Mouse (Mus musculus) liver, postnatal 0 days (tissue): ENCODE results near the gene Clasp1. TPM values are rescaled to one million over a fixed set of nuclear protein-coding genes. Genes with fewer than 3 reads are reported as not detected.

Source experiments
- ATAC-seq: fragments of 200-750 bp; cut with Nextera tagmentation; 2 replicates; pipeline ENCODE4 v1.8.0; 2017; ENCODE audit warnings: mild to moderate bottlenecking, moderate library complexity
- DNase-seq: peaks from one replicate; pipeline ENCODE4 v3.0.0-alpha.2; 2016
- H3K27ac ChIP-seq: fragments of 300-500 bp; sonication (generic); 2 replicates; pipeline ENCODE4 v1.5.1; 2014; ENCODE audit warnings: antibody characterized with exemption, moderate library complexity, mild to moderate bottlenecking, low read depth
- H3K27me3 ChIP-seq: fragments of 300-500 bp; sonication (generic); 2 replicates; pipeline ENCODE4 v1.6.1; 2014; ENCODE audit warnings: low read length, control low read depth, mixed read lengths; ENCODE audit not compliant: insufficient read depth
- H3K36me3 ChIP-seq: fragments of 300-500 bp; sonication (generic); replicated peaks from 2 replicates; pipeline ENCODE4 v1.6.1; 2014; ENCODE audit warnings: mild to moderate bottlenecking, control low read depth, low read length, moderate library complexity, mixed read lengths; ENCODE audit not compliant: insufficient read depth
- H3K4me1 ChIP-seq: fragments of 300-500 bp; sonication (generic); 2 replicates; pipeline ENCODE4 v1.6.1; 2014; ENCODE audit warnings: antibody characterized with exemption, mild to moderate bottlenecking, control low read depth; ENCODE audit not compliant: insufficient read depth
- H3K4me2 ChIP-seq: fragments of 300-500 bp; sonication (generic); 2 replicates; pipeline ENCODE4 v1.6.1; 2014; ENCODE audit warnings: low read depth, mild to moderate bottlenecking, low read length, moderate library complexity, mixed read lengths
- H3K4me3 ChIP-seq: fragments of 300-500 bp; sonication (generic); 2 replicates; pipeline ENCODE4 v1.5.1; 2014; ENCODE audit warnings: low read depth, low read length
- H3K9ac ChIP-seq: fragments of 300-500 bp; sonication (generic); replicated peaks from 2 replicates; pipeline ENCODE4 v1.6.1; 2014; ENCODE audit warnings: mild to moderate bottlenecking, moderate library complexity
- H3K9me3 ChIP-seq: fragments of 300-500 bp; sonication (generic); 2 replicates; pipeline ENCODE4 v1.6.1; 2016; ENCODE audit warnings: mild to moderate bottlenecking, control low read depth, low read length, mixed read lengths
- CTCF ChIP-seq: sonication (generic); IDR thresholded peaks from 2 replicates; pipeline ENCODE4 v1.5.1; 2016; ENCODE audit warnings: antibody characterized with exemption, low read depth
- EP300 ChIP-seq: IDR thresholded peaks from 2 replicates; pipeline ENCODE4 v1.6.1; 2016; ENCODE audit warnings: antibody characterized with exemption, low read depth, mild to moderate bottlenecking
- WGBS: fragments of 180-500 bp; shearing (Covaris S2); extraction: QIAGEN DNeasy Blood & Tissue Kit; methylation state at CpG from one replicate; pipeline ENCODE4 v1.1.7; 2014; ENCODE audit not compliant: insufficient replicate concordance; 5-methylcytosine and 5-hydroxymethylcytosine counted together
- polyA plus RNA-seq: library from polyadenylated mRNA; unstranded; fragments of >200 nt; fragmentation: Nextera tagmentation; extraction: Ambion mirVana; gene quantifications from 2 replicates; pipeline ENCODE4 v1.2.1, GENCODE M21; 2015

The Clasp1 gene
- polyA plus RNA-seq, 1 experiment from 2014 or later, result 6.4 TPM

GRCm38 (mm10) chr1:118425982-118426381 is 37.1 kb downstream of the Clasp1 start:
- Histone ChIP-seq H3K9me3 (no peaks in the 10 kb centered on the region), H3K9ac (no peak overlapping the region), H3K27me3 (no peaks in the 10 kb centered on the region), H3K36me3 (peaks cover 22% of the 10 kb centered on the region), H3K4me1 (0 out of 2 replicates have a peak, but pooled peaks cover 11% of the 10 kb centered on the region), H3K4me2 (no peak overlapping the region), H3K27ac (no peak overlapping the region), H3K4me3 (no peak overlapping the region)
- DNase-seq, result no peak
- ATAC-seq, result no peak
- WGBS, result 91% methylated on average over 2 of the region's 2 CpGs
- no peak for TF ChIP-seq EP300
- TF ChIP-seq CTCF, result no peak

GRCm38 (mm10) chr1:118428354-118429084 is 39.7 kb downstream of the Clasp1 start:
- H3K9ac ChIP-seq, result no peak overlapping the region
- DNase-seq (no peak), ATAC-seq (peak; percentile 49; the same call in 1 of the 2 replicates)
- H3K4me3 ChIP-seq, result no peak overlapping the region
- 0 out of 2 replicates have a peak, but pooled peaks cover 11% of the 10 kb centered on the region for H3K4me1 ChIP-seq
- no peak for TF ChIP-seq CTCF
- TF ChIP-seq EP300, result no peak
- peaks cover 17% of the 10 kb centered on the region for H3K36me3 ChIP-seq
- WGBS, result 48% methylated on average over 6 of the region's 6 CpGs
- H3K9me3 ChIP-seq, result no peaks in the 10 kb centered on the region
- H3K27ac ChIP-seq, result no peak overlapping the region; the same call in 1 of the 2 replicates
- H3K4me2 ChIP-seq, result no peak overlapping the region
- H3K27me3 ChIP-seq, result no peaks in the 10 kb centered on the region

DNA sequence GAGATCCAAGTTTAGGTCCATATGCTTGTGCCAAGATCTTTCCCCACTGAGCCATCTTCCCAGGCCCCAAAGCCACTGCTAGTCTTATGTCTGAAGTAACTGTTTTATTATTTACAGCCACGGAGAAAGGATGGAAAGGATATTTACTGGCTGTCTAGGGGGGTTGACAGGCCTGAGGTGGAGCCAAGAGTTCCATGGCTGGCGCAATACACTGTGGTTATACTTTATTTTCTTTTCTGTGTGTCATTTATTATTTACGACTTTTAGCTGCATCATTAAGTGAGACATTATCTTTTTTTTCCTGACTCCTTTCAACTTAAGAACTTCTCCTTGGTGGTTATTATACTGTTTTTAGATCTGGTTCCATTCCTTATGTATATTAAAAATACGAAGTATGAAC is 42.7 kb downstream of the Clasp1 start:
- no peaks in the 10 kb centered on the region for H3K36me3 ChIP-seq
- TF ChIP-seq EP300 (no peak), CTCF (no peak)
- DNase-seq, result no peak
- H3K4me2 ChIP-seq, result no peak overlapping the region
- WGBS, result 88% methylated on average over 4 of the region's 4 CpGs
- H3K4me1 ChIP-seq, result 0 out of 2 replicates have a peak, but pooled peaks cover 11% of the 10 kb centered on the region
- ATAC-seq, result no peak
- H3K9ac ChIP-seq, result no peak overlapping the region
- no peaks in the 10 kb centered on the region for H3K9me3 ChIP-seq
- no peaks in the 10 kb centered on the region for H3K27me3 ChIP-seq
- H3K27ac ChIP-seq, result no peak overlapping the region
- H3K4me3 ChIP-seq, result no peak overlapping the region

- Histone ChIP-seq H3K4me3 (no peak overlapping the region), H3K27ac (no peak overlapping the region), H3K9ac (no peak overlapping the region), H3K4me2 (no peak overlapping the region), H3K27me3 (no peaks in the 10 kb centered on the region), H3K9me3 (no peaks in the 10 kb centered on the region), H3K4me1 (no peaks in the 10 kb centered on the region), H3K36me3 (no peaks in the 10 kb centered on the region)
- ATAC-seq (no peak), DNase-seq (no peak)
- TF ChIP-seq CTCF (no peak), EP300 (no peak)
- 73% methylated on average over 10 of the region's 10 CpGs for WGBS
These were observed 46.2 kb downstream of the Clasp1 start for GRCm38 (mm10) chr1:118435001-118435473.

GRCm38 (mm10) chr1:118437856-118438255 is 49.0 kb downstream of the Clasp1 start:
- no peak overlapping the region for H3K4me3 ChIP-seq
- H3K4me2 ChIP-seq, result no peak overlapping the region
- WGBS, result 97% methylated on average over 4 of the region's 4 CpGs
- DNase-seq (no peak), ATAC-seq (no peak)
- TF ChIP-seq CTCF, result no peak
- no peak for TF ChIP-seq EP300
- H3K9ac ChIP-seq, result no peak overlapping the region
- no peaks in the 10 kb centered on the region for H3K9me3 ChIP-seq
- H3K4me1 ChIP-seq, result 0 out of 2 replicates have a peak, but pooled peaks cover 2% of the 10 kb centered on the region
- H3K27ac ChIP-seq, result no peak overlapping the region
- H3K27me3 ChIP-seq, result no peaks in the 10 kb centered on the region
- H3K36me3 ChIP-seq, result no peaks in the 10 kb centered on the region

- TF ChIP-seq EP300 (no peak), CTCF (no peak)
- H3K4me2 ChIP-seq, result no peak overlapping the region
- H3K27ac ChIP-seq, result no peak overlapping the region
- H3K9me3 ChIP-seq, result no peaks in the 10 kb centered on the region
- H3K4me1 ChIP-seq, result 0 out of 2 replicates have a peak, but pooled peaks cover 2% of the 10 kb centered on the region
- no peak overlapping the region for H3K9ac ChIP-seq
- DNase-seq, result no peak
- no peaks in the 10 kb centered on the region for H3K27me3 ChIP-seq
- H3K4me3 ChIP-seq, result no peak overlapping the region
- no peaks in the 10 kb centered on the region for H3K36me3 ChIP-seq
- no peak for ATAC-seq
These were observed 49.5 kb downstream of the Clasp1 start for GRCm38 (mm10) chr1:118438332-118438731.
